Mouse (Mus musculus) kidney, adult 9 months (tissue): Measurements from ENCODE around the gene Gtsf1l.

ENCODE experiments used
- DNase-seq: peaks from one replicate; pipeline ENCODE4 v3.0.0; 2022

The Gtsf1l gene

GRCm38 (mm10) chr2:163087728-163088127 lies at the start of gene Gtsf1l:
TSS of gene Gtsf1l (minus strand) at chr2:163087855.
- DNase-seq = no peak

GRCm38 (mm10) chr2:163136996-163137395 lies 49.3 kb upstream of the Gtsf1l start:
- DNase-seq = no peak

GRCm38 (mm10) chr2:163135931-163136330 lies 48.3 kb upstream of the Gtsf1l start:
- no peak for DNase-seq

GRCm38 (mm10) chr2:163132314-163132713 lies 44.7 kb upstream of the Gtsf1l start:
- no peak for DNase-seq

- DNase-seq = no peak
Measured at GRCm38 (mm10) chr2:163130837-163131236, 43.2 kb upstream of the Gtsf1l start.

GRCm38 (mm10) chr2:163123496-163123895 lies 35.8 kb upstream of the Gtsf1l start:
- no peak for DNase-seq

- DNase-seq = peak; percentile 42
Measured at GRCm38 (mm10) chr2:163122319-163122718, 34.7 kb upstream of the Gtsf1l start.

GRCm38 (mm10) chr2:163121353-163121660 lies 33.7 kb upstream of the Gtsf1l start:
- DNase-seq = no peak

GRCm38 (mm10) chr2:163120626-163121352 lies 33.1 kb upstream of the Gtsf1l start:
- no peak for DNase-seq

- no peak for DNase-seq
Measured at GRCm38 (mm10) chr2:163111413-163112201, 24.0 kb upstream of the Gtsf1l start.

- DNase-seq = no peak
Measured at GRCm38 (mm10) chr2:163110706-163111105, 23.1 kb upstream of the Gtsf1l start.

- DNase-seq = no peak
Measured at GRCm38 (mm10) chr2:163108385-163108784, 20.7 kb upstream of the Gtsf1l start.

GRCm38 (mm10) chr2:163104086-163104770 lies 16.6 kb upstream of the Gtsf1l start:
- peak; percentile 15 for DNase-seq

GRCm38 (mm10) chr2:163102900-163103653 lies 15.4 kb upstream of the Gtsf1l start:
- peak; percentile 34 for DNase-seq

- no peak for DNase-seq
Measured at GRCm38 (mm10) chr2:163102216-163102615, 14.6 kb upstream of the Gtsf1l start.

GRCm38 (mm10) chr2:163101646-163102203 lies 14.1 kb upstream of the Gtsf1l start:
- peak; percentile 43 for DNase-seq

GRCm38 (mm10) chr2:163100551-163100950 lies 12.9 kb upstream of the Gtsf1l start:
- no peak for DNase-seq

GRCm38 (mm10) chr2:163099919-163100318 lies 12.3 kb upstream of the Gtsf1l start:
- no peak for DNase-seq

- DNase-seq = peak; percentile 37
Measured at GRCm38 (mm10) chr2:163095784-163096183, 8.1 kb upstream of the Gtsf1l start.

GRCm38 (mm10) chr2:163094909-163095308 lies 7.3 kb upstream of the Gtsf1l start:
- no peak for DNase-seq

- peak; percentile 43 for DNase-seq
Measured at GRCm38 (mm10) chr2:163089475-163090123, 1.9 kb upstream of the Gtsf1l start.

- no peak for DNase-seq
Measured at GRCm38 (mm10) chr2:163086561-163086960, 1.1 kb downstream of the Gtsf1l start.
